Mouse (Mus musculus) forebrain, embryonic 11.5 days (tissue): ENCODE results near the gene Cd83. TPM values are rescaled to one million over a fixed set of nuclear protein-coding genes. Genes with fewer than 3 reads are reported as not detected.

ENCODE experiments used
- ATAC-seq: fragments of 200-750 bp; cut with Nextera tagmentation; replicated peaks from 2 replicates; pipeline ENCODE4 v1.8.0; 2017; ENCODE audit warnings: moderate TSS enrichment; ENCODE audit not compliant: low FRiP score
- DNase-seq: peaks from one replicate; pipeline ENCODE4 v3.0.0-alpha.2; 2017; ENCODE audit warnings: low spot score
- H3K27ac ChIP-seq: fragments of 300-500 bp; sonication (generic); 2 replicates; pipeline ENCODE4 v1.5.1; 2014; ENCODE audit warnings: low read depth, low read length
- H3K27me3 ChIP-seq: fragments of 300-500 bp; sonication (generic); 2 replicates; pipeline ENCODE4 v1.6.1; 2014; ENCODE audit warnings: mild to moderate bottlenecking, low read length, mixed read lengths; ENCODE audit not compliant: control insufficient read depth, insufficient read depth
- H3K36me3 ChIP-seq: fragments of 300-500 bp; sonication (generic); 2 replicates; pipeline ENCODE4 v1.6.1; 2014; ENCODE audit warnings: mild to moderate bottlenecking, low read length, moderate library complexity, mixed read lengths; ENCODE audit not compliant: control insufficient read depth, insufficient read depth
- H3K4me1 ChIP-seq: fragments of 300-500 bp; sonication (generic); replicated peaks from 2 replicates; pipeline ENCODE4 v1.6.1; 2014; ENCODE audit warnings: low read length, mixed read lengths; ENCODE audit not compliant: control insufficient read depth, insufficient read depth
- H3K4me2 ChIP-seq: fragments of 300-500 bp; sonication (generic); 2 replicates; pipeline ENCODE4 v1.6.1; 2014; ENCODE audit warnings: low read depth, mild to moderate bottlenecking, low read length, moderate library complexity, mixed read lengths; ENCODE audit not compliant: severe bottlenecking
- H3K4me3 ChIP-seq: fragments of 300-500 bp; sonication (generic); 2 replicates; pipeline ENCODE4 v1.5.1; 2014; ENCODE audit warnings: low read depth, low read length
- H3K9ac ChIP-seq: fragments of 300-500 bp; sonication (generic); 2 replicates; pipeline ENCODE4 v1.6.1; 2014; ENCODE audit warnings: low read length
- H3K9me3 ChIP-seq: fragments of 300-500 bp; sonication (generic); 2 replicates; pipeline ENCODE4 v1.6.1; 2016; ENCODE audit warnings: low read length, mixed read lengths; ENCODE audit not compliant: control insufficient read depth
- WGBS: fragments of 180-500 bp; shearing (Covaris S2); extraction: QIAGEN DNeasy Blood & Tissue Kit; methylation state at CpG from one replicate; pipeline ENCODE4 v1.1.7; 2014; 5-methylcytosine and 5-hydroxymethylcytosine counted together
- polyA plus RNA-seq: library from polyadenylated mRNA; unstranded; fragments of >200 nt; fragmentation: Nextera tagmentation; extraction: Ambion mirVana; gene quantifications from 2 replicates; pipeline ENCODE4 v1.2.1, GENCODE M21; 2014

The Cd83 gene
- polyA plus RNA-seq, 1 experiment from 2014 or later = 4.0 TPM

DNA sequence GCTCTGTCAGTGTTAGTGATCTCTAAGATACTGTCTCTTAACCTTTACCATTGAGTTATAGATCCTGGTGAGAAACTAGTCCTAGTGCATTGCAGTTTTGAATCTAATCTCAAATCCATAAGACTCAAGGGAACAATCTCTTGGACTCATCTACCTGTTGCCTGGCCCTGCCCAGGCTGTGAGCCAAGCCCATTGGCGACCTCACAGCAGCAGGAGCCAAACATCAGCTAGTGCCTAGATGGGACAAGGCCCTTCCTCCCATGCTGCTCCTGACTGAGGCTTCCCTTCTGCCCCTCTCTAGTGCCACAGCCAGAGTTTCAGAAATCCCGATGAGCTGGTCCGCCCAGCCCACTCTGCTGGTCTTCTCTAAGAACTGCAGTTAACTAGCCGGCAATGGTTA, 14.1 kb downstream of the Cd83 start:
- Histone ChIP-seq H3K27me3 (no peaks in the 10 kb centered on the region), H3K27ac (no peak overlapping the region), H3K36me3 (no peaks in the 10 kb centered on the region), H3K9ac (no peak overlapping the region), H3K4me3 (no peak overlapping the region), H3K4me2 (no peak overlapping the region), H3K9me3 (no peaks in the 10 kb centered on the region), H3K4me1 (no peaks in the 10 kb centered on the region)
- DNase-seq (no peak), ATAC-seq (no peak)
- 80% methylated on average over 4 of the region's 4 CpGs for WGBS

DNA sequence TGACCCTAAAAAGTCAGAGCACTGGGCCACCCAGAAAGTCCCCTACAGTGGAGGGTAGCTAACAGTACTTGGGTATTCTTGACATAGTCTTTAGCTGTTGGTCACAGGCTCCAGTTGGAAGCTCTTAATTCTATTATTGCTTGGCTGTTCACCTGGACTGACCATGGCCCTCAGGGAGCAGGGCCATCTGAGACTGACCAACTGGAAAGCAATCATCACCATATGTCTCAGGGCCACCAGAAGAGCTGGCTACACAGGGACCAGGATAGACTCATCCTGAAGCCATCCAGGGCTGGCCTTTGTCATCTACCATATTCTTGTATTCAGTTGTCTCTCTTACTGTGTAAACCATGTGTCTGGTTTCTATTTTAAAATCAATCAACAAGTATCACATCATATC, 15.6 kb downstream of the Cd83 start:
- H3K27me3 ChIP-seq = no peaks in the 10 kb centered on the region
- H3K27ac ChIP-seq = no peak overlapping the region
- no peaks in the 10 kb centered on the region for H3K9me3 ChIP-seq
- no peak for DNase-seq
- H3K36me3 ChIP-seq = no peaks in the 10 kb centered on the region
- no peak overlapping the region for H3K4me3 ChIP-seq
- H3K9ac ChIP-seq = no peak overlapping the region
- ATAC-seq = no peak
- H3K4me1 ChIP-seq = no peaks in the 10 kb centered on the region
- H3K4me2 ChIP-seq = no peak overlapping the region

DNA sequence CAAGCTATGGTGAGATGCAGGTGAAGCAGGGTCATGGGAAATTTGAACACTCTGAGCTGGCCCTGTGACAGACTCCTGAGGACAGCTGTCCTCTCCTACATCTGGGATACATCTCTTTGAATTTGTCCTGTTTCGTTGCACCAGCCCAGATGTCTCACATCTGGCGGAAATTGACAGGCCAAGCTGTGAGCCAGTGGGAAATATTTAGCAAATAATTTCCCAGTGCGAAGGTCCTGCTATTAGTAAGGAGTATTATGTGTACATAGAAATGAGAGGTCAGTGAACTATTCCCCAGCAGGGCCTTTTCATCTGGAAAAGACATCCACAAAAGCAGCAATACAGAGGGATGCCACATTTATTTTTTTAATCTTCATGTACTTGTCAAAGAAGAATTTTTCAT, 17.4 kb downstream of the Cd83 start:
- Histone ChIP-seq H3K27me3 (no peaks in the 10 kb centered on the region), H3K9ac (no peak overlapping the region), H3K36me3 (no peaks in the 10 kb centered on the region), H3K4me3 (no peak overlapping the region), H3K4me1 (no peaks in the 10 kb centered on the region), H3K9me3 (no peaks in the 10 kb centered on the region), H3K4me2 (no peak overlapping the region), H3K27ac (no peak overlapping the region)
- WGBS = 79% methylated on average over 3 of the region's 3 CpGs
- ATAC-seq (no peak), DNase-seq (no peak)

DNA sequence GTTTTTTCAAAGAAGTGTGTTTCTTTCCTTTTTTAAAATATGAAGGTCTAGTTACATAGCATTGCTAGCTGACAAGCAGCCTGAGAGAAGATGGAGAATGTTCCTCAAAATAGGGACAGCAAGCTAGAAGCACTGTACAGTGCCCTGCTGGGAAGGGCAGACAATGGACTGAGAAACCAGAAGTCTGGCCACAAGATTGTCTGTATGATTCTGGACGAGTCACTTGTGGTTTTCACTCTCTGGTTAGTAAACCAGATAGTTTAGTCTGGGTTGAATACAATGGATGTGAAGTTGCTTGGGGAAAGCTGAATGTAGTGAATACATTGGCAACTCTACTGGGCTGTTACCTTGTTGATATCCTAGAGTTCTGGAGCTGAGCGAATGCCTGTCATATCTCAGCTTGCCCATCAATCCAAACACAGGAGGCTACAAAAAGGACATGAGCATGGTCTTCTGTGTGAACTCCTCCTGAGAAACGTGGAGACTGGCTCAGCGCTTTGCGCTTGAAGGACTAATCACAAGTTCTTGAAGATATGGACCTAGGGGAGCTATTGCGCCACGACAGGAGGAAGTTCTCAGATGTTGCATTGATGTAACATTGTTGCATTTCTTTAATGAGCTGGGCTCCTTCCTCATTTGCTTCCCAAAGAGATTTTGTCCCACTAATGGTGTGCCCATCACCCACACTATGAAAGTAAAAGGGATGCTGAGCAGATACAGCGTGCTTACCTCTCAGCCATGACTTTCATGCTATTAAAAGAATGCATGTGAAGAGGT, 18.0 kb downstream of the Cd83 start:
- Histone ChIP-seq H3K36me3 (no peaks in the 10 kb centered on the region), H3K9me3 (no peaks in the 10 kb centered on the region), H3K4me1 (no peaks in the 10 kb centered on the region), H3K27me3 (no peaks in the 10 kb centered on the region), H3K4me3 (no peak overlapping the region), H3K4me2 (no peak overlapping the region), H3K27ac (no peak overlapping the region), H3K9ac (no peak overlapping the region)
- no peak for ATAC-seq
- DNase-seq = no peak
- 87% methylated on average over 8 of the region's 8 CpGs for WGBS

DNA sequence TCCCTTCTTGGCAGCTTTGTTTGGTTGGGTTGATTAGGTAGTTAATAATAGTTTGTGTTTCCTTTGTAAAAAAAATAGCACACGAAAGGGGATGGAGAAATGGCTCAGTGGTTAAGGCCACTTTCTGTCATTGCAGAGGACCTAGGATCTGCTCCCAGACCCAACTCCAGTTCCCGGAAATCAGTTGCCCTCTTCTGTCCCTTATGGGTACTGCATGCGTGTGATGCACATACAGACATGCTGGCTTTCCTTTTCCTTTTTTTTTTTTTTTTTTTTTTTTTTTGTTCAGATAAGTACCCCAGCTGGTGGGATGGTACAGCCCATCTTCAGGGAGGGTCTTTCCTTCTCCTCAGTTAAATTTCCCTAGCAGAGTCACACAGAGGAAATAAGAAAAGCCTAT, 20.1 kb downstream of the Cd83 start:
- no peaks in the 10 kb centered on the region for H3K36me3 ChIP-seq
- no peak for ATAC-seq
- no peaks in the 10 kb centered on the region for H3K4me1 ChIP-seq
- no peak overlapping the region for H3K4me2 ChIP-seq
- DNase-seq = no peak
- no peaks in the 10 kb centered on the region for H3K9me3 ChIP-seq
- no peak overlapping the region for H3K9ac ChIP-seq
- WGBS = 92% methylated on average over 3 of the region's 3 CpGs
- H3K27ac ChIP-seq = no peak overlapping the region
- no peak overlapping the region for H3K4me3 ChIP-seq
- H3K27me3 ChIP-seq = no peaks in the 10 kb centered on the region; the same call in 1 of the 2 replicates

DNA sequence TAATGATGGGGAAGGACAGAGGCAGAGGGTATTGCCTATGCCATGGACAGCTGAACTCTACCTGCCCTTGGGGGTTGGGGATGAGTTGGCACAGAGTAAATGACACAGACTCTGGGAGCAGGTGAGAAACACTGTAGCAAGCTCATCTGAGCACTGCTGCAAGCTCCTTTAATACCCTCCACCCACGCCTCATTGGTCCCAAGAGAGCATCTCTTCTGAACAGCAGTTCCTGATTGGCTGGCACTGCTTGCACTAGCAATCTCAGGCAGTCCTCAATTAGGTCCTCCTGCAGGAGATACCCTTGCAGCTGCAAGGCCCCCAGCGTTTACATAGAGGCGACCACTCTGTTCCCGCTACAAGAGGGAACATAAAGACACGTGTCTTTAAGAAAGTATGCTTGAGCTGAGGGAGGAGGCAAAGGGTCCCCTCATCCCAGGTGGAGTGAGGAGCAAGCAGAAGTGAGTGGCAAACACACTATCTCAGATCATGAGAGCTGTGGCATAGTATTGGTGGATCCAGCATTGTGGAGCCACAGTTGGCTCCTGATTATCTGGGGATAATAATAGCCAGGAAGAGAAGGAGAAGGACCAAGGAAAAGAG, 20.7 kb downstream of the Cd83 start:
- no peaks in the 10 kb centered on the region for H3K9me3 ChIP-seq
- WGBS = 83% methylated on average over 5 of the region's 5 CpGs
- no peaks in the 10 kb centered on the region; the same call in 1 of the 2 replicates for H3K27me3 ChIP-seq
- no peak overlapping the region for H3K4me2 ChIP-seq
- ATAC-seq = no peak
- no peak overlapping the region for H3K27ac ChIP-seq
- DNase-seq = no peak
- H3K36me3 ChIP-seq = no peaks in the 10 kb centered on the region
- no peak overlapping the region for H3K9ac ChIP-seq
- no peaks in the 10 kb centered on the region for H3K4me1 ChIP-seq
- H3K4me3 ChIP-seq = no peak overlapping the region

DNA sequence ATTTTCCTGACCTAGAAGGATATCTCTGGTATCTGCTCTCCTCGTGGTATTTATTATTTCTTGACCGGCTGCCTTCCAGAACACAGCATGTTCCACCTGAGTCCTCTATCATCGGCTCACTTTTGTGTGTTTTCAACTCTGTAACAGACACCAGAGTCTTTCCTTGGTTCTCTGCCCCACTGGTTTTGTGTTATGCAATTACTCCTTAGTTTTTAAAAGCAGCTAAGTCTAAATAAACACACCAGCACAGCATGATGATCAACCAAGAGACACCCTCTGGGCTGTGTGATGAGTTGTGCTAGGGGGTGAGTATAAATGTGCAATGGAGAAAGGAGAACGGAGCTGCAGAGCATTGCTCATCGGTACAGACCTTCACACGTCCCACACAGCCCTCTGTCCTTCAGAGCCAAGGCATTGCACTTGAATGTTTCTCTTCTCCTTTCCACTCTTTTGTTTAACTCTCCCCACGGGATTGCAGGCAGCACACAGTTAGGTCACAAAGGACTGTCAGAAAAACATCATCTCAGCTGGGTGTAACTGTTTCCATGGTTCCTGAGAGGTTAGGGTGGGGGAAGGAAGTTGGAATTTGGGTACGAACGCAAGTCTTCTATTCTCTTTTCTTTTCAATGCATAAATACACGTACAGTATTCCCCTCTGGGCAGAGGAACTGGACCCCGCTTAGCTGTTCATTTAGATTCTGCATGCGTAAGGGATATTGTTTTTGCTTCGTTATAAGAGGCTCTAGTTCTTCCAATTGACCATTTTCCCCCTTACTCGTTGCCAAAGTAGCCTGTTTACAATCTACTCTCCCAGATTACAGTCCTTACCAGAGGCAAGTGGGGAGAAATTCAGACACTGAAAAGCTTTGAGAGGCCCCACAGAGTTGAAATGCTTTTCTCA, 22.0 kb downstream of the Cd83 start:
- ATAC-seq (no peak), DNase-seq (no peak)
- H3K9ac ChIP-seq = no peak overlapping the region
- H3K36me3 ChIP-seq = no peaks in the 10 kb centered on the region
- no peaks in the 10 kb centered on the region; the same call in 1 of the 2 replicates for H3K27me3 ChIP-seq
- 49% methylated on average over 14 of the region's 14 CpGs for WGBS
- no peak overlapping the region for H3K4me3 ChIP-seq
- H3K4me1 ChIP-seq = no peaks in the 10 kb centered on the region
- no peak overlapping the region for H3K27ac ChIP-seq
- H3K4me2 ChIP-seq = no peak overlapping the region
- H3K9me3 ChIP-seq = no peaks in the 10 kb centered on the region

DNA sequence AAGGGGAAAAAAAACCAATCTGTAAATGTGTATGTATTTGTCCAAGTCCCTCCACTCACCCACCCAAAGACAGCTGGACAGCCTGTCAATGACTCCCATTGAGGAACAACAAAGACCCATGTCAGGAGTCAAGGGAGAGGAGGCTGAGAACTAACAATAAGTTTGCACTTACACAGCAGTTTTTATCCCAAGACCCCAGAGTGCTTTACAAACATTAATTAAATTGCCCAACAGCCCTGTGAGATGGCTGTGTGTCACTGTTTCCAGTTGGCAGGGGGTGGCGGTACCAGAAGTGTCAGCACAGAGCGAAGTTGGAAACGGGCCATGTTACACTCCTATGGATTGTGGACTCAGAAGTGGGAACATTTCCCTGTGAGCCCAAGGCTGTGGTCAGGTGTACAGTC, 22.7 kb downstream of the Cd83 start:
- H3K27me3 ChIP-seq = no peaks in the 10 kb centered on the region; the same call in 1 of the 2 replicates
- no peak overlapping the region for H3K27ac ChIP-seq
- H3K9me3 ChIP-seq = no peaks in the 10 kb centered on the region
- H3K4me3 ChIP-seq = no peak overlapping the region
- no peak for ATAC-seq
- no peak for DNase-seq
- H3K4me2 ChIP-seq = no peak overlapping the region
- H3K9ac ChIP-seq = no peak overlapping the region
- no peaks in the 10 kb centered on the region for H3K4me1 ChIP-seq
- WGBS = 61% methylated on average over 3 of the region's 3 CpGs
- H3K36me3 ChIP-seq = no peaks in the 10 kb centered on the region
